In genomic region chr7:138489471-138489870, GRCm38 (mm10) we compare ENCODE assay signal across 22 mouse cellular contexts.
DNase-seq lines count a peak whose midpoint lies in the region; ATAC-seq lines count a peak whose summit lies in the region.
"Had no signal": no experiment of that assay in that cellular context is flagged by ENCODE, and none has a peak within 500 bp of the region (broad histone marks: within the 10 kb centered on the region; RNA-seq: fewer than 3 reads in every experiment).

No protein-coding gene starts in this region.

- DNase-seq in heart, adult 11 months: peak; percentile 61
- no peak for DNase-seq in heart, postnatal 25 days (ENCODE audit: low spot score)
- DNase-seq in R1 (ENCODE audit: low read depth, low spot score) (peak; percentile 62), ZHBTc4 (ENCODE audit: low read depth, low spot score) (peak; percentile 16)
- peak; percentile 10 for DNase-seq in yolk sac, embryonic 10.5 days (ENCODE audit: low spot score)
- no peak for DNase-seq in retina, embryonic 14.5 days (ENCODE audit: low spot score)
- DNase-seq in lung, adult 18-20 months: no peak
- DNase-seq: adrenal gland, adult 2 months; adrenal gland, adult 8-10 months; adrenal gland, postnatal 10 days; adrenal gland, postnatal 14 days; adrenal gland, postnatal 25 days; adrenal gland, postnatal 36 days; B cell, adult 2 months; cerebellum, adult 11 months; cerebellum, adult 11-12 months; cerebellum, adult 18-20 months; cerebellum, adult 2 months had no signal

- intact Hi-C loops in heart, postnatal 25 days (cut with DNase I): no loop called here

- no peak for ATAC-seq in inflammation-experienced regulatory T-cells, adult 6 months
- ATAC-seq: activated CD4-positive, CD25-positive, alpha-beta regulatory T cell, adult 4 months; CD4-positive, CD25-positive, alpha-beta regulatory T cell, adult 4 months; Patski had no signal

Comparison
In these comparisons a context has a peak if more than half of its experiments do, and no peak if none do; other contexts are left out.
1. DNase-seq: peak in heart, adult 11 months (single experiment), R1 (single experiment), ZHBTc4 (single experiment) and yolk sac, embryonic 10.5 days (single experiment); none in heart, postnatal 25 days (single experiment), retina, embryonic 14.5 days (single experiment) and lung, adult 18-20 months (0 of 2).